Mouse (Mus musculus): Measurements from ENCODE around the gene Ints6.

DNA sequence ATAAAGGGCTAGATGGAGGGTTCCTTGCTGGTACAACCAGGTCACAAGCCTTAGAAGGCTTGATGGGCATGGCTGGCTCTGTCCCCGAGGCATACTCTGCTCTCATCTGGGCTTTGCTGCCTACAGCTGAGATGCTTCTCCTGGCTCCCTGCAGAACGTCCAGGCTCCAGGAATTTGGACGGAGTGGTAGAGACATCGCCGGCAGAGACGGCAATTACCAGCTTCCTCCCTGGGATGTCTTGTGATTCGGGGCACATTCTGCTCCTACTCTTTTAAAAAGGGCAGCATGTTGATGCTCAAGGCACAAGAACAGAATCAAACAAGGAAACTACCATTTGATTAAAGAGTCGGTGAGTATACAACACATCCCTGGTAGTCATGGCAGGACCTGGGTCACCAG is 97.6 kb downstream of the Ints6 start, which contains the start of gene Serpine3:
- TF ChIP-seq GATA1 (IDR thresholded peaks at IDR 0.05; ENCODE audit: borderline replicate concordance, low read length) (no peak), FLI1 (IDR thresholded peaks at IDR 0.05; ENCODE audit: low read length) (no peak)

Data from megakaryocyte, embryonic 14.5 days (primary cell).